Mouse (Mus musculus): ENCODE data around the gene Mdm4. TPM values are rescaled to one million over a fixed set of nuclear protein-coding genes. Genes with fewer than 3 reads are reported as not detected.
A peak's percentile ranks its signal among the peaks of the same experiment; 100 is the strongest.

Gene Mdm4
- polyA plus RNA-seq, 1 experiment from 2014 or later = 33.2 TPM

DNA sequence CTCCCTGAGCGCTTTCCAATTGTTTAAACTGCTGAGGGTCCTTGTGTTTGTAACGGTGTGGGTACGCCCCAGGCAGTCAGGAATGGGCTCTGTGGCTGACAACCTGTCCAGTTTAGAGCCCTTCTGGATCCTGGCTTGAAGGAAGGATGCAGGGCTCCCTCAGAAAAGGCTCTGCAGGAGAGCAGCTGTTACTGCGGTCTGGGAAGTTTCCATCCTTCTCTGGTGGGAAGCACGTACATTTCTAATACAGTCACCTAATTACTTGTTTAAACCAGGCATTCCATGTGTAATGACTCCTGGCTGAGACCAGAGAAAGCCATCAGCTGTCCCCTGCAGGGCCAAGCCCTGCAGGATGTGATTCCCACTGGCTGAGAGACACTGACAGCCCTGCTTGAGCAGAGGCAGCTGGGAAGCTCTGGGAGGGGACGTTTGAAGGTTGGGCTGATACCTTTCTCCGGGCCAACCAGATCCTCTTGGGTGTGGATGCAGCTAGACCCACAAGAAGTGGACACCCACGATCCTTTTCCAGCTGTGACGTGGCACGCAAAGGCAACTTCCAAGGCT, 112.2 kb downstream of the Mdm4 start:
- 20% methylated on average over 10 of the region's 10 CpGs for WGBS
- H3K4me3 ChIP-seq (ENCODE audit: low read depth, low read length) = no peak overlapping the region
- H3K4me2 ChIP-seq (ENCODE audit: low read depth, severe bottlenecking) = no peak overlapping the region
- no peak for ATAC-seq (ENCODE audit: insufficient number of reproducible peaks, low FRiP score, low TSS enrichment, low read depth)
- H3K9ac ChIP-seq (ENCODE audit: low read length) = no peak overlapping the region
- no peaks in the 10 kb centered on the region for H3K36me3 ChIP-seq (ENCODE audit: control insufficient read depth, insufficient read depth, low read length)
- no peak overlapping the region for H3K27ac ChIP-seq (replicated peaks; ENCODE audit: low read depth, low read length)
- no peak for DNase-seq (ENCODE audit: low spot score)
- H3K27me3 ChIP-seq (ENCODE audit: control insufficient read depth, insufficient read depth, low read length) = 0 out of 2 replicates have a peak, but pooled peaks cover 2% of the 10 kb centered on the region
- peaks cover 19% of the 10 kb centered on the region for H3K4me1 ChIP-seq (ENCODE audit: control insufficient read depth, insufficient read depth, low read length)
- H3K9me3 ChIP-seq (ENCODE audit: control insufficient read depth, low read length) = no peaks in the 10 kb centered on the region

DNA sequence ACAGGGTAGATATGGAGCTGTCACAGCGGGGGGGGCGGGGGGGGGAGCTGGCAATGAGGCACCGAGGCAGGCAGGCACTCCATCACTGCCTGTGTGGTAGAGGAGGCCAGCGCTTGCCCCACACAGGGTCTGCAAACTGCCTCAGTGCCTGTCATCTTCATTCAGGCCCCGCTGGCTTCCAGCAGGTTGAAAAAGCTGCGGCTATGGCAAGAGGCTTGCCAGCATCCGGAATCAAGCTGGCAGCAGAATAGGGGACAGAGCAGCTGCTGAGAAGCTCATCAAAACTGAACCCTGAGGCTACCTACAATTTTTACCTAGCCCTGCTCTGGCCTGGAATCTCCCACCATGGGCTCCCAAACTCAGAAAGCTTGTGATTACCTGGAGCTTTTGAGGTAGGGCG, 112.8 kb downstream of the Mdm4 start:
- Histone ChIP-seq H3K27ac (replicated peaks; ENCODE audit: low read depth, low read length) (no peak overlapping the region), H3K9ac (ENCODE audit: low read length) (no peak overlapping the region), H3K27me3 (ENCODE audit: control insufficient read depth, insufficient read depth, low read length) (0 out of 2 replicates have a peak, but pooled peaks cover 2% of the 10 kb centered on the region), H3K36me3 (ENCODE audit: control insufficient read depth, insufficient read depth, low read length) (no peaks in the 10 kb centered on the region), H3K4me2 (ENCODE audit: low read depth, severe bottlenecking) (no peak overlapping the region), H3K4me3 (ENCODE audit: low read depth, low read length) (no peak overlapping the region), H3K9me3 (ENCODE audit: control insufficient read depth, low read length) (no peaks in the 10 kb centered on the region), H3K4me1 (ENCODE audit: control insufficient read depth, insufficient read depth, low read length) (peaks cover 19% of the 10 kb centered on the region)
- no peak for DNase-seq (ENCODE audit: low spot score)
- ATAC-seq (ENCODE audit: insufficient number of reproducible peaks, low FRiP score, low TSS enrichment, low read depth) = no peak
- 10% methylated on average over 8 of the region's 8 CpGs for WGBS

DNA sequence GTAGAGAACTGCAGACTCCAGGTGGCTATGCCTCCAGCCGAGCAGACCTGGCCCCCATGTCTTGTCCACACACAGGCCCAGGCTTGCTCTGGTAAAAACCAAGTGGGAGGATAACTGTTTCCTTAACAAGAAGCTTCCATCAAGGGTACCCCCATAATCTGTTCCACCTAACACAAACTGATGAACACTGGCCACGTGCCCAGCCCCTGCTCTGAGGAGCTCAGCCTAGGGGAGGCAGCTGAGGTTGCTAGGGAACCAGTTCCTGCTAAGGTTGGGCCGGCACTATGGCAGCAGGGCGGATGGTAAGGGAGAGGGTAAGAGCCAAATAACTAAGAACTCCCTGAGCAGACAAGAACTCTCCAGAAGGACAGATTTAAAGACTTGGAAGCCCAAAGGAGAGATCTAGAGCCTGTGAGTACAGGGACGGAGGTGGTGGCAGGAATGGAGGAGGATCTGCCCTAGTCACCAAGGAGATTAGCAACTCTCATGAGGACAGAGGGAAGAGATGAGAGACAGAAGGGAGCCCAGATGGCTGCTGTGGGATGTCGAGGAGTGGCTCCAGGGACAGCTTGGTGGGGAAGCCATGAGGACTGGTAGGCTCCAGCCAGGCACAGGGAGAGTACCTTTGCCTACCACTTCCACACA, 114.4 kb downstream of the Mdm4 start:
- 0 out of 2 replicates have a peak, but pooled peaks cover 2% of the 10 kb centered on the region for H3K27me3 ChIP-seq (ENCODE audit: control insufficient read depth, insufficient read depth, low read length)
- no peaks in the 10 kb centered on the region for H3K9me3 ChIP-seq (ENCODE audit: control insufficient read depth, low read length)

DNA sequence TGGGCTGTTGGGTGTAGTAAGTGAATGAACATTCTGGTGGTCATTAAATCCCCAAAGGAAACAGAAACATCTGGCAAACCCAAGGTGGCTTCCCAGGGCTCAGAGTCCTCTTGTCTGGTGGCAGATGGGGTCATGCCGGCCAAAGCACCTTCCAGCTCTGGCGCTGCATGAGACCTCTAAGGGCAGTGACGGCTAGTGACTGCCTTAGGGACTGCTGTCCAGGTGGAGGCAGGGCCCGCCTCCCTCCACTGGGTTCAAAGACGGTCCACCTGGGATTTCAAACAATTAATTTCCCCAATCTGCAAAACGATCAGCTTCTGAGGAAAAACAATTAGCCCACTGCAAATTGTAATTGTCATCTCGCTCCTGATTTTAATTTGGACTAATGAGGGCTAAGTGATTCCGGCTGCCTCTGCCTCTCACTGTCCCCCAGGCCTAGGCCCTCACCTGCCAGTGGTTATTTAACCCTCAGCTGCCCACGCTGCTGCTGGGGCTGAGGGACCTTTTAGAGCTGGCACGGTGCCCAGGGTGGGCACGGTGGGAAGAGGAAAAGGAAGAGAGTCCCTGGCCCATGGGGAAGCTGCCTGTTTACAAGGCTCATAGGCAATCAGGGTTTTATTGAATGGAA, 119.8 kb downstream of the Mdm4 start:
- Histone ChIP-seq H3K27ac (replicated peaks; ENCODE audit: low read depth, low read length) (no peak overlapping the region), H3K36me3 (ENCODE audit: control insufficient read depth, insufficient read depth, low read length) (no peaks in the 10 kb centered on the region), H3K9ac (ENCODE audit: low read length) (no peak overlapping the region), H3K4me1 (ENCODE audit: control insufficient read depth, insufficient read depth, low read length) (peaks cover 8% of the 10 kb centered on the region), H3K4me2 (ENCODE audit: low read depth, severe bottlenecking) (no peak overlapping the region), H3K4me3 (ENCODE audit: low read depth, low read length) (no peak overlapping the region), H3K9me3 (ENCODE audit: control insufficient read depth, low read length) (no peaks in the 10 kb centered on the region), H3K27me3 (ENCODE audit: control insufficient read depth, insufficient read depth, low read length) (no peaks in the 10 kb centered on the region)
- ATAC-seq (ENCODE audit: insufficient number of reproducible peaks, low FRiP score, low TSS enrichment, low read depth) (no peak), DNase-seq (ENCODE audit: low spot score) (peak; percentile 33)
- 13% methylated on average over 11 of the region's 11 CpGs for WGBS

More for the DNA sequence above, 114.4 kb downstream of the Mdm4 start:
- no peak overlapping the region for H3K4me3 ChIP-seq (ENCODE audit: low read depth, low read length)
- H3K36me3 ChIP-seq (ENCODE audit: control insufficient read depth, insufficient read depth, low read length) = no peaks in the 10 kb centered on the region
- H3K27ac ChIP-seq (replicated peaks; ENCODE audit: low read depth, low read length) = no peak overlapping the region
- WGBS = 66% methylated on average over 6 of the region's 6 CpGs
- no peak overlapping the region for H3K9ac ChIP-seq (ENCODE audit: low read length)
- ATAC-seq (ENCODE audit: insufficient number of reproducible peaks, low FRiP score, low TSS enrichment, low read depth) (no peak), DNase-seq (ENCODE audit: low spot score) (no peak)
- H3K4me2 ChIP-seq (ENCODE audit: low read depth, severe bottlenecking) = no peak overlapping the region
- H3K4me1 ChIP-seq (ENCODE audit: control insufficient read depth, insufficient read depth, low read length) = peaks cover 17% of the 10 kb centered on the region

DNA sequence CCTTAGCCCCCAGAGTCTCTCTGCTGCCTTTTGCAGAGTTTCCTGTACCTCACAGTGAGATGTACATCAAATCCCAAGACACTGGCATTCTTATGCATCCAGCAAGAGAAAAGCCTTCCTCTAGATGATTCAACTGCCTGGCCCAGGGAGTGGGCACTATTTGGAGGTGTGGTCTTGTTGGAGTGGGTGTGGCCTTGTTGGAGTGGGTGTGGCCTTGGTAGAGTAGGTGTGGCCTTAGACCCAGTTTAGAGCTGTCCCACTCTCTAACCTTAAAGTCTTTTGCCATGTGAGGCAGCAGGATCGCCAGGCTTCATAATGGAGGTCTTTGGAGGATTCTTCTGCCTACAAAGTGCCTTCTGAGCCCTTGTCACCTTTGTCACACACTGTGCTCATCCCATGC, 120.4 kb downstream of the Mdm4 start:
- Histone ChIP-seq H3K4me3 (ENCODE audit: low read depth, low read length) (no peak overlapping the region), H3K9me3 (ENCODE audit: control insufficient read depth, low read length) (no peaks in the 10 kb centered on the region), H3K27ac (replicated peaks; ENCODE audit: low read depth, low read length) (no peak overlapping the region), H3K36me3 (ENCODE audit: control insufficient read depth, insufficient read depth, low read length) (no peaks in the 10 kb centered on the region), H3K27me3 (ENCODE audit: control insufficient read depth, insufficient read depth, low read length) (no peaks in the 10 kb centered on the region), H3K9ac (ENCODE audit: low read length) (no peak overlapping the region), H3K4me2 (ENCODE audit: low read depth, severe bottlenecking) (no peak overlapping the region), H3K4me1 (ENCODE audit: control insufficient read depth, insufficient read depth, low read length) (peaks cover 8% of the 10 kb centered on the region)
- ATAC-seq (ENCODE audit: insufficient number of reproducible peaks, low FRiP score, low TSS enrichment, low read depth) (no peak), DNase-seq (ENCODE audit: low spot score) (no peak)
- 57% methylated on average over 1 of the region's 1 CpGs for WGBS

Small RNAs within 50 kb of the gene (microRNA-seq; reads per million reads assigned to microRNA genes)
- not detected for gene Gm44300

Other genes with a start within 250 kb of the Mdm4 start
- 2.6 TPM in 2 replicates for gene Lrrn2, start 150.3 kb downstream of the Mdm4 start, polyA plus RNA-seq (2014; fragmentation: Nextera tagmentation; extraction: Ambion mirVana)
- gene Pik3c2b, start 15.1 kb upstream of the Mdm4 start, polyA plus RNA-seq (2014; fragmentation: Nextera tagmentation; extraction: Ambion mirVana) = 6.4 and 7.7 TPM in 2 replicates
- gene Ppp1r15b, start 100.6 kb upstream of the Mdm4 start, polyA plus RNA-seq (2014; fragmentation: Nextera tagmentation; extraction: Ambion mirVana) = 46.7 and 55.6 TPM in 2 replicates
- 0.75 and 0.87 TPM in 2 replicates for gene Plekha6, start 133.6 kb upstream of the Mdm4 start, polyA plus RNA-seq (2014; fragmentation: Nextera tagmentation; extraction: Ambion mirVana)